Mouse (Mus musculus) heart, postnatal 36 days (tissue): ENCODE measurements at regions not wholly inside any gene's neighbourhood (a gene's known extent, or its start where the extent isn't known, plus 50 kb on each side); places are given as distances from the start of the nearest gene placed in this dataset.
A peak's percentile ranks its signal among the peaks of the same experiment; 100 is the strongest.

Experiments
- DNase-seq, 2 experiments: peaks; one replicate each; pipeline ENCODE4 v3.0.0; 2021 to 2022
- intact Hi-C: fragments of 180-260 bp; cut with DNase I; formaldehyde crosslinking; loops from one replicate; pipeline ENCODE4 v1.15.1; 2025

- intact Hi-C loops = no loop called here
Observed at GRCm38 (mm10) chr5:119542836-119543235, 127.6 kb upstream of the Tbx3 start.

GRCm38 (mm10) chr5:119543716-119544115 lies 126.8 kb upstream of the Tbx3 start:
- intact Hi-C loops = no loop called here
- no peak for DNase-seq

More at GRCm38 (mm10) chr5:119542836-119543235, 127.6 kb upstream of the Tbx3 start:
- no peak for DNase-seq

- intact Hi-C loops = no loop called here
- DNase-seq = peak; percentile 4 to 12
Observed at GRCm38 (mm10) chr5:119544681-119545080, 125.8 kb upstream of the Tbx3 start.

- DNase-seq = no peak
- intact Hi-C loops = no loop called here
Observed at GRCm38 (mm10) chr5:119547070-119547469, 123.4 kb upstream of the Tbx3 start.

- intact Hi-C loops = no loop called here
- DNase-seq = no peak
Observed at GRCm38 (mm10) chr5:119550916-119551315, 119.6 kb upstream of the Tbx3 start.

GRCm38 (mm10) chr5:119553469-119553868 lies 117.0 kb upstream of the Tbx3 start:
- intact Hi-C loops = no loop called here

GRCm38 (mm10) chr5:119557071-119557470 lies 113.4 kb upstream of the Tbx3 start:
- no peak for DNase-seq

More at GRCm38 (mm10) chr5:119553469-119553868, 117.0 kb upstream of the Tbx3 start:
- no peak for DNase-seq

GRCm38 (mm10) chr5:119559696-119560095 lies 110.8 kb upstream of the Tbx3 start:
- DNase-seq = no peak
- intact Hi-C loops = no loop called here

More at GRCm38 (mm10) chr5:119557071-119557470, 113.4 kb upstream of the Tbx3 start:
- intact Hi-C loops = no loop called here

GRCm38 (mm10) chr5:119560392-119560791 lies 110.1 kb upstream of the Tbx3 start:
- intact Hi-C loops = no loop called here
- no peak for DNase-seq

GRCm38 (mm10) chr5:119561531-119561930 lies 108.9 kb upstream of the Tbx3 start:
- intact Hi-C loops = no loop called here
- no peak for DNase-seq

GRCm38 (mm10) chr5:119563510-119564351 lies 106.7 kb upstream of the Tbx3 start:
- no peak for DNase-seq
- intact Hi-C loops = no loop called here

- DNase-seq = no peak
- intact Hi-C loops = no loop called here
Observed at GRCm38 (mm10) chr5:119567639-119568038, 102.8 kb upstream of the Tbx3 start.

- intact Hi-C loops = no loop called here
- no peak for DNase-seq
Observed at GRCm38 (mm10) chr5:119570054-119570453, 100.4 kb upstream of the Tbx3 start.

- DNase-seq = no peak
- intact Hi-C loops = no loop called here
Observed at GRCm38 (mm10) chr5:119571644-119572043, 98.8 kb upstream of the Tbx3 start.

GRCm38 (mm10) chr5:119575124-119575523 lies 95.3 kb upstream of the Tbx3 start:
- DNase-seq = peak; percentile 49 to 54
- intact Hi-C loops = no loop called here

- no peak for DNase-seq
- intact Hi-C loops = no loop called here
Observed at GRCm38 (mm10) chr5:119579288-119579687, 91.2 kb upstream of the Tbx3 start.

- intact Hi-C loops = no loop called here
- no peak for DNase-seq
Observed at GRCm38 (mm10) chr5:119579806-119580205, 90.7 kb upstream of the Tbx3 start.

- intact Hi-C loops = no loop called here
- DNase-seq = no peak
Observed at GRCm38 (mm10) chr5:119580395-119580794, 90.1 kb upstream of the Tbx3 start.

- no peak for DNase-seq
- intact Hi-C loops = no loop called here
Observed at GRCm38 (mm10) chr5:119580798-119581197, 89.7 kb upstream of the Tbx3 start.

- intact Hi-C loops = no loop called here
- no peak for DNase-seq
Observed at GRCm38 (mm10) chr5:119584389-119584788, 86.1 kb upstream of the Tbx3 start.

GRCm38 (mm10) chr5:119584914-119585313 lies 85.6 kb upstream of the Tbx3 start:
- DNase-seq = no peak
- intact Hi-C loops = no loop called here

GRCm38 (mm10) chr5:119586391-119587058 lies 83.9 kb upstream of the Tbx3 start:
- intact Hi-C loops = no loop called here
- no peak for DNase-seq
